Comparison of ENCODE assay signal across 30 mouse cellular contexts in the genomic region with DNA sequence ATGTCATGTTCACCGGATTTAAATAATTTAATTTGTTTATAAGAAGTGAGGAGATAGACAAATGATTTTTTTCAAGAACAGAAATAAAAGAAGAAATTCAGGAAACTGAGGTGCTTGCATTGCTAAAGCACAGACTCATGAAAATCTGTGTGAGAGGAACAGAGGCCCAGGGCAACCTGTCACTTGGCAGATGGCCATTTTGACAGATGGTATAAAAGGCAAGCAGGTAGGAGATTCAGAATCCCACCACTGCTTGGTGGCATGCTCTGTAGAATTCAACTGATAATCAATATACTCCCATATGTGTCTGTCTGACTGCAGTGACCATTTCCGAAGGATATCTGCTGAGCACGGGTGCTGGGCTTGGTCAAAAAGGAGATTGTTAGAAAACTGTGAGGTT.
DNase-seq lines count a peak whose midpoint lies in the region; ATAC-seq and TF ChIP-seq lines count a peak whose summit lies in the region.
"Had no signal": no experiment of that assay in that cellular context is flagged by ENCODE, and none has a peak within 500 bp of the region (broad histone marks: within the 10 kb centered on the region; RNA-seq: fewer than 3 reads in every experiment).

No protein-coding gene starts in this region.

- H3K27ac ChIP-seq in layer of hippocampus, adult 2 months = peak overlapping the region; percentile 24; the same call in 1 of the 2 replicates
- H3K27ac ChIP-seq: embryonic facial prominence, embryonic 12.5 days; forebrain, embryonic 15.5 days; gastrocnemius, adult 2 months; left cerebral cortex, adult 2 months; limb, embryonic 10.5 days; limb, embryonic 15.5 days; liver, embryonic 13.5 days; midbrain, embryonic 13.5 days had no signal

- no peak overlapping the region for H3K4me3 ChIP-seq in layer of hippocampus, adult 2 months
- H3K4me3 ChIP-seq: embryonic facial prominence, embryonic 12.5 days; forebrain, embryonic 15.5 days; gastrocnemius, adult 2 months; heart, embryonic 12.5 days; left cerebral cortex, adult 2 months; limb, embryonic 10.5 days; limb, embryonic 15.5 days; liver, embryonic 13.5 days; megakaryocyte, embryonic 14.5 days; midbrain, embryonic 13.5 days had no signal

- DNase-seq in layer of hippocampus, adult 2 months (ENCODE audit: low spot score in 2 of 2) = no peak
- no peak for DNase-seq in layer of hippocampus, postnatal 14 days (ENCODE audit: low spot score in 2 of 2)
- DNase-seq in cerebellum, adult 8-10 months = peak; percentile 85
- peak; percentile 86 to 90 for DNase-seq in cerebellum, postnatal 25 days
- no peak for DNase-seq in left cerebral cortex, adult 9 months (ENCODE audit: low spot score in 2 of 2)
- DNase-seq: adrenal gland, postnatal 25 days; embryo, embryonic 11 days; gastrocnemius, adult 2 months; gastrocnemius, postnatal 36 days; heart, adult 18-20 months; kidney, adult 9 months; kidney, postnatal 14 days; liver, embryonic 13.5 days; lung, adult 18-20 months; lung, postnatal 4 days; spleen, adult 18-20 months; thymus, postnatal 14 days had no signal

- no peak for TF ChIP-seq CTCF in layer of hippocampus, adult 2 months (conservative IDR thresholded peaks at IDR 0.05)

- ATAC-seq in cerebellum, adult (ENCODE audit: insufficient number of reproducible peaks, low FRiP score, low TSS enrichment) = peak; percentile 57
- no peak for ATAC-seq in CD4-positive, CD25-positive, alpha-beta regulatory T cell, adult 4 months
- ATAC-seq in megakaryocyte-erythroid progenitor cell, adult 5-6 weeks (replicated peaks; ENCODE audit: low FRiP score, low TSS enrichment, poor library complexity, severe bottlenecking) = no peak
- ATAC-seq: forebrain, embryonic 15.5 days; intestine, postnatal 0 days; lung, postnatal 0 days; midbrain, embryonic 13.5 days had no signal

Comparison
In these comparisons a context has a peak if more than half of its experiments do, and no peak if none do; other contexts are left out.
1. DNase-seq: peak in cerebellum, adult 8-10 months (single experiment) and cerebellum, postnatal 25 days (2 of 2); none in layer of hippocampus, adult 2 months (0 of 2), layer of hippocampus, postnatal 14 days (0 of 2) and left cerebral cortex, adult 9 months (0 of 2).